Mouse (Mus musculus): Measurements from ENCODE around the gene Col27a1. TPM values are rescaled to one million over a fixed set of nuclear protein-coding genes. Genes with fewer than 3 reads are reported as not detected.

The Col27a1 gene
- total RNA-seq, 1 experiment, result 2.4 TPM

DNA sequence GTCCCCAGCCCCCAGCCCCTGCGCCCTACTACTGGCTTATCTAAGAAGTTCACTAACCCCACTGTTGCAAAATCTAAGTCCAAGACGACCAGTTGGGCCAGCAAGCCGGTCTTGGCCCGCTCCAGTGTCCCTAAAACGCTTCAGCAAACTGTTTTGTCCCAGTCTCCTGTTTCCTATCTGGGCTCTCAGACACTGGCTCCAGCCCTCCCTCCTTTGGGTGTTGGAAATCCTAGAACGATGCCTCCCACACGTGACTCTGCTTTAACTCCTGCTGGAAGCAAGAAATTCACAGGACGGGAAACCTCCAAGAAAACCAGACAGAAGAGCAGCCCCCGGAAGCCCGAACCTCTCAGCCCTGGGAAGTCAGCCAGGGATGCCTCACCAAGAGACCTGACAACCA lies 11.6 kb downstream of the Col27a1 start:
- H3K9ac ChIP-seq (ENCODE audit: insufficient read depth, low read depth, low read length, poor library complexity, severe bottlenecking), result no peak overlapping the region
- no peak overlapping the region for H3K27ac ChIP-seq (ENCODE audit: insufficient read depth, low read depth, low read length, poor library complexity, severe bottlenecking)
- in situ Hi-C loops (cut with MboI; ENCODE audit: low sequenced_read_pairs in 2 of 2, unreplicated experiment in 2 of 2), result no loop called here
- TF ChIP-seq MAFK (IDR thresholded peaks at IDR 0.05; ENCODE audit: insufficient read depth, low read depth, low read length) (no peak), CHD2 (IDR thresholded peaks at IDR 0.05; ENCODE audit: low read depth, low read length) (no peak), ZC3H11A (IDR thresholded peaks at IDR 0.05; ENCODE audit: borderline replicate concordance, low read depth, low read length) (no peak), HCFC1 (IDR thresholded peaks at IDR 0.05; ENCODE audit: borderline replicate concordance, insufficient read depth, low read length) (no peak), ZNF384 (IDR thresholded peaks at IDR 0.05; ENCODE audit: low read depth, low read length) (no peak)
- H3K36me3 ChIP-seq (ENCODE audit: control insufficient read depth, insufficient read depth, low read length, poor library complexity, severe bottlenecking), result no peaks in the 10 kb centered on the region
- no peaks in the 10 kb centered on the region for H3K4me1 ChIP-seq (ENCODE audit: control insufficient read depth in 2 of 2, insufficient read depth in 2 of 2, low read length in 2 of 2, poor library complexity in 1 of 2)
- no peaks in the 10 kb centered on the region for H3K9me3 ChIP-seq (ENCODE audit: control insufficient read depth, insufficient read depth, low read depth, low read length)
- H3K4me3 ChIP-seq (ENCODE audit: insufficient read depth in 1 of 2, low read depth in 1 of 2, low read length in 2 of 2, poor library complexity in 1 of 2, severe bottlenecking in 1 of 2), result no peak overlapping the region
- no peak for DNase-seq (ENCODE audit: low read depth, low spot score)

DNA sequence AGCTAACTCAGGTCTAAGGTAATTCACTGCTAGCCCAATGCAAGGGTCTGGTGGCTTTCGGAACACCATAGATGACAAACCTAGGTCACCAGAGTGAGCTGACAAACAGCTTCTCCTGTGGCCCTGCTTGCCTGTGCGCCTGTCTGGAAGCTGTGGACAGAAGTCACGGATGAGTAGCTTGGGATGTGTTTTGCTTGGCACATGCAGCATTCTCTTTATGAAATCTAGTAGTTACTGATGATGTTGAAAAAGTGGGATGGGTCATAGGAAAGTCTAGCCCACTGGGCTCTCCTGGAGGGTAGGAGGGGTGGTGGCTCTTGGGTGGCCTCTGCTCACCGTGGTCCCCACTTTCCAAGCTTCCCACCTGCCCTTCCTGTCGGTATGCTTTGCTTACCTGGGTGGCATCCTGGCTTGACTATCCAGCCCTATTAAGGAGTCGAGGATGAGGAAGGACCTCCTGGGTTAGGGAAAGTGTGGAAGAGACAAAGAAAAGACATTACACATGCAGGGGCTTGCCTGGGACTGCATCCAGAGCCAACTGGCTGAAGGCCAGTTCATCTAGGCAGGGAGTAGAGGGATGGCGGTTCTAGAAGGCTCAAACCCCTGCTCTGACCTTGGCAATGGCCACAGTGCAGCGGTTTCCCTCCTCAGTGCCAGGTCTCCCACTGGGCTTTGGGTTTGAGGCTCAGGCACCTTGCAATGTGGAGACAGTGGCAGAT lies 12.5 kb downstream of the Col27a1 start:
- H3K4me1 ChIP-seq (ENCODE audit: control insufficient read depth in 2 of 2, insufficient read depth in 2 of 2, low read length in 2 of 2, poor library complexity in 1 of 2), result no peaks in the 10 kb centered on the region
- H3K9ac ChIP-seq (ENCODE audit: insufficient read depth, low read depth, low read length, poor library complexity, severe bottlenecking), result no peak overlapping the region
- H3K4me3 ChIP-seq (ENCODE audit: insufficient read depth in 1 of 2, low read depth in 1 of 2, low read length in 2 of 2, poor library complexity in 1 of 2, severe bottlenecking in 1 of 2), result no peak overlapping the region
- H3K27ac ChIP-seq (ENCODE audit: insufficient read depth, low read depth, low read length, poor library complexity, severe bottlenecking), result no peak overlapping the region
- in situ Hi-C loops (cut with MboI; ENCODE audit: low sequenced_read_pairs in 2 of 2, unreplicated experiment in 2 of 2), result no loop called here
- TF ChIP-seq MAFK (IDR thresholded peaks at IDR 0.05; ENCODE audit: insufficient read depth, low read depth, low read length) (no peak), HCFC1 (IDR thresholded peaks at IDR 0.05; ENCODE audit: borderline replicate concordance, insufficient read depth, low read length) (no peak), ZNF384 (IDR thresholded peaks at IDR 0.05; ENCODE audit: low read depth, low read length) (no peak), CHD2 (IDR thresholded peaks at IDR 0.05; ENCODE audit: low read depth, low read length) (no peak), ZC3H11A (IDR thresholded peaks at IDR 0.05; ENCODE audit: borderline replicate concordance, low read depth, low read length) (no peak)
- DNase-seq (ENCODE audit: low read depth, low spot score), result no peak
- no peaks in the 10 kb centered on the region for H3K36me3 ChIP-seq (ENCODE audit: control insufficient read depth, insufficient read depth, low read length, poor library complexity, severe bottlenecking)
- no peaks in the 10 kb centered on the region for H3K9me3 ChIP-seq (ENCODE audit: control insufficient read depth, insufficient read depth, low read depth, low read length)

DNA sequence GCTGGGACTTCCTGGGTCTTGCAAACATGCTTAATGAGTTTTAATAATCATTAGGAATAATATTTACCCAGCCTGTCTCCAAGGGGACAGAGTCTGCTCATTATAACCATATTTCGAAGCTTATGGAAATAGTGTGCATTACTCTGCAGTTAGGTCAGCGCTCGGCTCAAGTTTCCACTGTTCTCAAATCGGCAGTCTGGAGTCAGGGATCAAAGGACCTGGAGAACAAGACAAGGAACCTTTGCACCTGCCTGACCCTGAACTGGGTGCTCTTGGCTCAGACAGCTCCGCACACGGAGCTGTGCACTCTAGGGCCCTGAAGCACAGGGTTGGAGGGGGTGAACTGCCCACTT lies 13.1 kb downstream of the Col27a1 start:
- Histone ChIP-seq H3K4me3 (ENCODE audit: insufficient read depth in 1 of 2, low read depth in 1 of 2, low read length in 2 of 2, poor library complexity in 1 of 2, severe bottlenecking in 1 of 2) (no peak overlapping the region), H3K9me3 (ENCODE audit: control insufficient read depth, insufficient read depth, low read depth, low read length) (no peaks in the 10 kb centered on the region), H3K36me3 (ENCODE audit: control insufficient read depth, insufficient read depth, low read length, poor library complexity, severe bottlenecking) (no peaks in the 10 kb centered on the region), H3K27ac (ENCODE audit: insufficient read depth, low read depth, low read length, poor library complexity, severe bottlenecking) (no peak overlapping the region), H3K9ac (ENCODE audit: insufficient read depth, low read depth, low read length, poor library complexity, severe bottlenecking) (no peak overlapping the region), H3K4me1 (ENCODE audit: control insufficient read depth in 2 of 2, insufficient read depth in 2 of 2, low read length in 2 of 2, poor library complexity in 1 of 2) (no peaks in the 10 kb centered on the region)
- TF ChIP-seq ZC3H11A (IDR thresholded peaks at IDR 0.05; ENCODE audit: borderline replicate concordance, low read depth, low read length), result no peak
- TF ChIP-seq CHD2 (IDR thresholded peaks at IDR 0.05; ENCODE audit: low read depth, low read length), result no peak
- no peak for TF ChIP-seq ZNF384 (IDR thresholded peaks at IDR 0.05; ENCODE audit: low read depth, low read length)
- no peak for TF ChIP-seq HCFC1 (IDR thresholded peaks at IDR 0.05; ENCODE audit: borderline replicate concordance, insufficient read depth, low read length)
- TF ChIP-seq MAFK (IDR thresholded peaks at IDR 0.05; ENCODE audit: insufficient read depth, low read depth, low read length), result no peak
- in situ Hi-C loops (cut with MboI; ENCODE audit: low sequenced_read_pairs in 2 of 2, unreplicated experiment in 2 of 2), result no loop called here
- DNase-seq (ENCODE audit: low read depth, low spot score), result no peak

DNA sequence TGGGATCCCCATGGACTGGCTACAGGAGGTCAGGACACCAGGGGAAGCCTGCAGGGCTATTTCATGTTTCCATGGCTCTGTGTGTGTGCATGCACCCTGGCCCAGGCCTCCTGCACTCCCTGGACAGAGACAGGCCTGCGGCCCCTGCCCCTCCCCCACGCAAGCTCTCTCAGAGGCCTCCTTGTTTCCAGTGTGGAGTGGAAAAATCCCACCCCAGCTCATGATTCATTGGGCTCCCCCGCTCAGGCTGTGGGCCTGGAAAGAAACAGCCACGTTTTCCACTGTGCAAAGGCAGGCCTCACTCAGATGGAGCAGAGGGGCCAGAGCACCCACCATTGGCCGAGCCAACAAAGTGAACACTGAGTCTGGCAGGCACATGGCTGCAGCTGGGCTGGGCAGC lies 15.1 kb downstream of the Col27a1 start:
- TF ChIP-seq ZNF384 (IDR thresholded peaks at IDR 0.05; ENCODE audit: low read depth, low read length) (no peak), HCFC1 (IDR thresholded peaks at IDR 0.05; ENCODE audit: borderline replicate concordance, insufficient read depth, low read length) (no peak), ZC3H11A (IDR thresholded peaks at IDR 0.05; ENCODE audit: borderline replicate concordance, low read depth, low read length) (no peak), CHD2 (IDR thresholded peaks at IDR 0.05; ENCODE audit: low read depth, low read length) (no peak), MAFK (IDR thresholded peaks at IDR 0.05; ENCODE audit: insufficient read depth, low read depth, low read length) (no peak)
- Histone ChIP-seq H3K4me3 (ENCODE audit: insufficient read depth in 1 of 2, low read depth in 1 of 2, low read length in 2 of 2, poor library complexity in 1 of 2, severe bottlenecking in 1 of 2) (no peak overlapping the region), H3K9me3 (ENCODE audit: control insufficient read depth, insufficient read depth, low read depth, low read length) (no peaks in the 10 kb centered on the region), H3K27ac (ENCODE audit: insufficient read depth, low read depth, low read length, poor library complexity, severe bottlenecking) (no peak overlapping the region), H3K4me1 (ENCODE audit: control insufficient read depth in 2 of 2, insufficient read depth in 2 of 2, low read length in 2 of 2, poor library complexity in 1 of 2) (no peaks in the 10 kb centered on the region), H3K36me3 (ENCODE audit: control insufficient read depth, insufficient read depth, low read length, poor library complexity, severe bottlenecking) (no peaks in the 10 kb centered on the region), H3K9ac (ENCODE audit: insufficient read depth, low read depth, low read length, poor library complexity, severe bottlenecking) (no peak overlapping the region)
- DNase-seq (ENCODE audit: low read depth, low spot score), result no peak
- in situ Hi-C loops (cut with MboI; ENCODE audit: low sequenced_read_pairs in 2 of 2, unreplicated experiment in 2 of 2), result no loop called here
